Mouse (Mus musculus) spleen, adult 2 months (tissue): ENCODE data around the gene Pmf1. TPM values are rescaled to one million over a fixed set of nuclear protein-coding genes. Genes with fewer than 3 reads are reported as not detected.

Experiments
- DNase-seq, 2 experiments: peaks; one replicate each; pipeline versions ENCODE4 v3.0.0 to v3.0.0-alpha.2; 2012 to 2021; ENCODE audit warnings: low spot score in 2 of 2, low read depth in 1 of 2
- H3K27ac ChIP-seq: fragments of 200-500 bp; 2 replicates; pipeline ENCODE4 v1.5.1; 2012; ENCODE audit warnings: low read length, inconsistent platforms; ENCODE audit not compliant: insufficient read depth
- H3K27me3 ChIP-seq: fragments of 200-500 bp; 2 replicates; pipeline ENCODE4 v1.6.1; 2012; ENCODE audit warnings: mild to moderate bottlenecking, moderate library complexity, low read length, inconsistent platforms; ENCODE audit not compliant: control insufficient read depth, insufficient read depth
- H3K36me3 ChIP-seq: fragments of 200-500 bp; 2 replicates; pipeline ENCODE4 v1.6.1; 2012; ENCODE audit warnings: mild to moderate bottlenecking, low read length, inconsistent platforms; ENCODE audit not compliant: control insufficient read depth, insufficient read depth
- H3K4me1 ChIP-seq: fragments of 200-500 bp; 2 replicates; pipeline ENCODE4 v1.6.1; 2011; ENCODE audit warnings: inconsistent platforms; ENCODE audit not compliant: control insufficient read depth, insufficient read depth, insufficient read length
- H3K4me3 ChIP-seq: fragments of 200-500 bp; 2 replicates; pipeline ENCODE4 v1.5.1; 2011; ENCODE audit warnings: mild to moderate bottlenecking, inconsistent platforms; ENCODE audit not compliant: insufficient read depth, insufficient read length; ENCODE audit errors: extremely low read depth
- CTCF ChIP-seq: fragments of 200-500 bp; IDR thresholded peaks from 2 replicates; pipeline ENCODE4 v1.5.1; 2011; ENCODE audit warnings: mild to moderate bottlenecking, inconsistent platforms; ENCODE audit not compliant: insufficient read depth, insufficient read length, insufficient replicate concordance; ENCODE audit errors: extremely low read depth
- POLR2A ChIP-seq: fragments of 200-500 bp; IDR thresholded peaks from 2 replicates; pipeline ENCODE4 v1.6.1; 2011; ENCODE audit warnings: low read depth, low read length, inconsistent platforms
- WGBS: fragments of 180-500 bp; shearing (Covaris S2); methylation state at CpG from one replicate; pipeline ENCODE4 v1.1.7; 2018; 5-methylcytosine and 5-hydroxymethylcytosine counted together
- polyA plus RNA-seq: library from polyadenylated mRNA; depleted of rRNA; stranded (reverse); fragments of >200 nt; gene quantifications from 2 replicates; pipeline ENCODE4 v1.2.3, GENCODE M21; 2012; rRNA removed

Pmf1 gene
- polyA plus RNA-seq, 1 experiment: 67.6 TPM

- Histone ChIP-seq H3K36me3 (peaks cover 72% of the 10 kb centered on the region), H3K27ac (no peak overlapping the region), H3K4me3 (no peak overlapping the region), H3K27me3 (no peaks in the 10 kb centered on the region), H3K4me1 (no peaks in the 10 kb centered on the region)
- TF ChIP-seq CTCF (no peak), POLR2A (no peak)
- no peak for DNase-seq
- 99% methylated on average over 8 of the region's 8 CpGs for WGBS
These were observed 55.5 kb downstream of the Pmf1 start for GRCm38 (mm10) chr3:88354396-88355165.

GRCm38 (mm10) chr3:88352907-88353306 lies 57.2 kb downstream of the Pmf1 start:
- WGBS: 90% methylated on average over 9 of the region's 9 CpGs
- TF ChIP-seq POLR2A (no peak), CTCF (no peak)
- Histone ChIP-seq H3K27me3 (no peaks in the 10 kb centered on the region), H3K36me3 (peaks cover 77% of the 10 kb centered on the region), H3K4me3 (no peak overlapping the region), H3K27ac (no peak overlapping the region), H3K4me1 (no peaks in the 10 kb centered on the region)
- no peak for DNase-seq

GRCm38 (mm10) chr3:88350732-88351131 lies 59.4 kb downstream of the Pmf1 start:
- no peak overlapping the region for H3K4me3 ChIP-seq
- H3K27ac ChIP-seq: no peak overlapping the region
- DNase-seq: no peak
- H3K27me3 ChIP-seq: no peaks in the 10 kb centered on the region
- TF ChIP-seq POLR2A: no peak
- no peak for TF ChIP-seq CTCF
- peaks cover 77% of the 10 kb centered on the region for H3K36me3 ChIP-seq
- 95% methylated on average over 13 of the region's 13 CpGs for WGBS
- H3K4me1 ChIP-seq: no peaks in the 10 kb centered on the region

Other genes starting within 250 kb of the Pmf1 start
- gene Rhbg, start 155.6 kb downstream of the Pmf1 start, polyA plus RNA-seq: 0.21 and 0.29 TPM in 2 replicates
- not detected in 2 replicates for gene Gm38392, start 123.1 kb downstream of the Pmf1 start, polyA plus RNA-seq
- gene Tsacc, start 113.3 kb downstream of the Pmf1 start, polyA plus RNA-seq: 1.7 and 2.1 TPM in 2 replicates
- gene Cct3, start 113.2 kb downstream of the Pmf1 start, polyA plus RNA-seq: 72.2 and 77.4 TPM in 2 replicates
- 116 and 118 TPM in 2 replicates for gene Glmp, start 85.3 kb downstream of the Pmf1 start, polyA plus RNA-seq
- 1.1 and 1.6 TPM in 2 replicates for gene Tmem79, start 74.2 kb downstream of the Pmf1 start, polyA plus RNA-seq
- gene Smg5, start 74.1 kb downstream of the Pmf1 start, polyA plus RNA-seq: 64.6 and 70.3 TPM in 2 replicates
- gene Paqr6, start 45.7 kb downstream of the Pmf1 start, polyA plus RNA-seq: 4.3 and 4.4 TPM in 2 replicates
- 0.21 and 0.27 TPM in 2 replicates for gene Bglap3, start 37.6 kb downstream of the Pmf1 start, polyA plus RNA-seq
- not detected in 2 replicates for gene Bglap2, start 31.6 kb downstream of the Pmf1 start, polyA plus RNA-seq
- 0.41 and 0.43 TPM in 2 replicates for gene Bglap, start 25.9 kb downstream of the Pmf1 start, polyA plus RNA-seq
- gene Slc25a44, start 14.8 kb upstream of the Pmf1 start, polyA plus RNA-seq: 13.9 and 17.1 TPM in 2 replicates
- gene Sema4a, start 50.9 kb upstream of the Pmf1 start, polyA plus RNA-seq: 54.3 and 67.0 TPM in 2 replicates
- 51.3 and 72.3 TPM in 2 replicates for gene Lmna, start 99.6 kb upstream of the Pmf1 start, polyA plus RNA-seq
- 1.00 and 1.0 TPM in 2 replicates for gene Mex3a, start 122.1 kb upstream of the Pmf1 start, polyA plus RNA-seq
- gene Rab25, start 138.0 kb upstream of the Pmf1 start, polyA plus RNA-seq: 1.0 and 1.3 TPM in 2 replicates
- 104 and 141 TPM in 2 replicates for gene Lamtor2, start 142.7 kb upstream of the Pmf1 start, polyA plus RNA-seq
- gene Ubqln4, start 143.4 kb upstream of the Pmf1 start, polyA plus RNA-seq: 32.5 and 33.7 TPM in 2 replicates
- gene Ssr2, start 165.5 kb upstream of the Pmf1 start, polyA plus RNA-seq: 77.2 and 88.7 TPM in 2 replicates
- 120 and 146 TPM in 2 replicates for gene Arhgef2, start 195.6 kb upstream of the Pmf1 start, polyA plus RNA-seq
- not detected in 2 replicates for gene Rxfp4, start 242.8 kb upstream of the Pmf1 start, polyA plus RNA-seq